Mouse (Mus musculus) heart, adult 2 months (tissue): Measurements from ENCODE around the gene Pltp.

Experiments
- CTCF ChIP-seq: fragments of 200-600 bp; IDR thresholded peaks from 2 replicates; pipeline ENCODE4 v1.8.1; 2022; ENCODE audit warnings: antibody characterized with exemption, mild to moderate bottlenecking, moderate library complexity
- POLR2A ChIP-seq: fragments of 200-500 bp; IDR thresholded peaks from 2 replicates; pipeline ENCODE4 v1.6.1; 2011; ENCODE audit warnings: mild to moderate bottlenecking, low read depth, low read length, control low read depth; ENCODE audit not compliant: insufficient read depth

- TF ChIP-seq CTCF, result no peak
- TF ChIP-seq POLR2A, result peak; percentile 97
These were observed 52.8 kb downstream of the Pltp start, which contains the start of the genes Acot8 and Zswim3 for GRCm38 (mm10) chr2:164804533-164805331.
